Mouse (Mus musculus) brown adipose tissue, adult 24 weeks (tissue): ENCODE data around the gene Eif3l. TPM values are rescaled to one million over a fixed set of nuclear protein-coding genes. Genes with fewer than 3 reads are reported as not detected.

Experiments
- H3K27ac ChIP-seq: fragments of 200-500 bp; replicated peaks from 2 replicates; pipeline ENCODE4 v1.5.1; 2012; ENCODE audit warnings: low read depth, mild to moderate bottlenecking, low read length
- H3K4me1 ChIP-seq: fragments of 200-500 bp; 2 replicates; pipeline ENCODE4 v1.6.1; 2012; ENCODE audit warnings: low read length, mixed read lengths; ENCODE audit not compliant: control insufficient read depth, insufficient read depth, insufficient read length
- H3K4me3 ChIP-seq: fragments of 200-500 bp; 2 replicates; pipeline ENCODE4 v1.5.1; 2012; ENCODE audit warnings: low read depth, mild to moderate bottlenecking, low read length, moderate library complexity; ENCODE audit not compliant: insufficient read depth
- polyA plus RNA-seq: library from polyadenylated mRNA; stranded (reverse); fragments of >200 nt; gene quantifications from 2 replicates; pipeline ENCODE4 v1.2.4, GENCODE M21; 2012; ENCODE audit not compliant: missing spikeins, insufficient read depth, insufficient read length

Eif3l gene
- polyA plus RNA-seq, 1 experiment: 198 TPM

GRCm38 (mm10) chr15:79135783-79136575 lies 61.0 kb downstream of the Eif3l start:
- no peak overlapping the region for H3K4me3 ChIP-seq
- H3K4me1 ChIP-seq: peaks cover 5% of the 10 kb centered on the region; the same call in 1 of the 2 replicates
- H3K27ac ChIP-seq: no peak overlapping the region

- no peak overlapping the region for H3K27ac ChIP-seq
- H3K4me3 ChIP-seq: no peak overlapping the region
- H3K4me1 ChIP-seq: no peaks in the 10 kb centered on the region
These were observed 64.7 kb downstream of the Eif3l start for GRCm38 (mm10) chr15:79139640-79140039.

- H3K4me1 ChIP-seq: no peaks in the 10 kb centered on the region
- H3K4me3 ChIP-seq: peak within 1 kb of the TSS; percentile 94
- H3K27ac ChIP-seq: peak within 1 kb of the TSS; percentile 39; the same call in 1 of the 2 replicates
These were observed 66.0 kb downstream of the Eif3l start, which contains the start of the genes Polr2f and 1700088E04Rik for GRCm38 (mm10) chr15:79140866-79141565. TSS of gene Polr2f (plus strand) at chr15:79141009. TSS of gene 1700088E04Rik (minus strand) at chr15:79141253.

DNA sequence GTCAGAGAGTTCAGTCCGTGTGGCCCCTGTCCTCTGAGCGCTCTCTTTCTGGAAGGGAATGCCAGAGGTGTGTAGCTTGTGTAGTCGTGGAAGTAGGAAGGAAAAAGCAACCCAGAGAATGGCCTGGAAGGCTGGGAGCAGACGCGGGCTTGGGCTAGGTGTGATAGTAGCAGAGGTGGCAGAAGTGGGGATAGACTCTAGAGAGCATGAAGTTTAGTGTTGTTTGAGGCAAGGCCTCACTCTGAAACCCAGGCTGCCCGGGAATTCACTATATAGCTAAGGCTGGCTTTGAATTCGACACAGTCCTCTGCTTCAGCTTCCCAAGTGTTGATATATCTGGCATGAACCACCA lies 66.6 kb downstream of the Eif3l start:
- H3K4me1 ChIP-seq: no peaks in the 10 kb centered on the region
- H3K27ac ChIP-seq: peak overlapping the region; percentile 39; the same call in 1 of the 2 replicates
- peak overlapping the region; percentile 94 for H3K4me3 ChIP-seq

DNA sequence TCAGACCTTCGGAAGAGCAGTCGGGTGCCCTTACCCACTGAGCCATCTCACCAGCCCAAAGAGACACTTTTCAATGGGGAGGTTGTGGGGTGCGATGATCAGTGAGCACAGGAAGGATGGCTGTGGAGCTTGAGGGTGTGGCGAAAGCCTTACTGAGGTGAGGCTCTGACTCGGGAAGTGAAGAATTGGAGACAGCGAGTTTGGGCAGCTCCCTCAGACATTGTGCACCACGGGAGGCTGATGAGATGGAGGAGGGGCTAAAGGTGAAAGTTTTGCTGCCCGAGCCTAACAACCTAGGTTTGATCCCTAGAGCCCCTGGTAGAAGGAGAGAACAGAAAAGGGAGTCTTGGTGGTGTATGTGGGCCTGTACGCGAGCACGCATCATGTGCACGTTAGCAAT lies 68.3 kb downstream of the Eif3l start:
- no peak overlapping the region for H3K27ac ChIP-seq
- H3K4me1 ChIP-seq: no peaks in the 10 kb centered on the region
- H3K4me3 ChIP-seq: no peak overlapping the region

Other genes with a start within 250 kb of the Eif3l start
- gene Cdc42ep1, start 232.6 kb upstream of the Eif3l start, polyA plus RNA-seq: 18.4 and 21.7 TPM in 2 replicates
- gene Lgals2, start 219.7 kb upstream of the Eif3l start, polyA plus RNA-seq: not detected in 2 replicates
- 23.7 and 29.1 TPM in 2 replicates for gene Gga1, start 198.0 kb upstream of the Eif3l start, polyA plus RNA-seq
- not detected in 2 replicates for gene Gm49510, start 175.5 kb upstream of the Eif3l start, polyA plus RNA-seq
- gene Sh3bp1, start 175.4 kb upstream of the Eif3l start, polyA plus RNA-seq: 2.2 and 3.3 TPM in 2 replicates
- 0.67 and 1.3 TPM in 2 replicates for gene Pdxp, start 161.3 kb upstream of the Eif3l start, polyA plus RNA-seq
- gene Lgals1, start 148.5 kb upstream of the Eif3l start, polyA plus RNA-seq: 2,169 and 2,213 TPM in 2 replicates
- gene Nol12, start 140.2 kb upstream of the Eif3l start, polyA plus RNA-seq: 22.6 and 34.2 TPM in 2 replicates
- gene Triobp, start 127.5 kb upstream of the Eif3l start, polyA plus RNA-seq: 19.0 and 24.7 TPM in 2 replicates
- 128 and 153 TPM in 2 replicates for gene H1f0, start 46.7 kb upstream of the Eif3l start, polyA plus RNA-seq
- gene Galr3, start 33.3 kb upstream of the Eif3l start, polyA plus RNA-seq: not detected in 2 replicates
- 5.7 and 8.7 TPM in 2 replicates for gene Ankrd54, start 12.3 kb upstream of the Eif3l start, polyA plus RNA-seq
- gene Micall1, start 33.7 kb downstream of the Eif3l start, polyA plus RNA-seq: 20.2 and 21.8 TPM in 2 replicates
- 173 and 185 TPM in 2 replicates for gene Polr2f, start 65.8 kb downstream of the Eif3l start, polyA plus RNA-seq
- 2.1 TPM in 1 of 2 replicates, not detected in the other for gene 1700088E04Rik, start 66.1 kb downstream of the Eif3l start, polyA plus RNA-seq
- 0.48 and 1.5 TPM in 2 replicates for gene Sox10, start 90.1 kb downstream of the Eif3l start, polyA plus RNA-seq
- 12.2 and 13.0 TPM in 2 replicates for gene Pick1, start 154.0 kb downstream of the Eif3l start, polyA plus RNA-seq
- 1.2 TPM in 1 of 2 replicates, not detected in the other for gene Gm49486, start 154.2 kb downstream of the Eif3l start, polyA plus RNA-seq
- not detected in 2 replicates for gene Slc16a8, start 179.6 kb downstream of the Eif3l start, polyA plus RNA-seq
- gene Baiap2l2, start 210.4 kb downstream of the Eif3l start, polyA plus RNA-seq: 0.54 and 1.1 TPM in 2 replicates